Mouse (Mus musculus) left cerebral cortex, postnatal 25 days (tissue): ENCODE results near the gene Armc7. TPM values are rescaled to one million over a fixed set of nuclear protein-coding genes. Genes with fewer than 3 reads are reported as not detected.
"Not testable (repeated sequence)": the region's sequence is repeated elsewhere in the genome, so short reads cannot be mapped to it uniquely, and the experiment has no call there.

Experiments
- DNase-seq, 2 experiments: peaks; one replicate each; pipeline ENCODE4 v3.0.0; 2022; ENCODE audit warnings: low spot score in 2 of 2, mixed read lengths in 1 of 2
- intact Hi-C: fragments of 180-260 bp; cut with DNase I; formaldehyde crosslinking; loops from one replicate; pipeline ENCODE4 v1.15.1; 2025
- total RNA-seq, 2 experiments: library from RNA; stranded (reverse); gene quantifications; 2 replicates each; pipeline ENCODE4 v1.2.3; 2021

Gene Armc7
- total RNA-seq, 2 experiments from 2014 or later: 12.5 to 12.8 TPM

DNA sequence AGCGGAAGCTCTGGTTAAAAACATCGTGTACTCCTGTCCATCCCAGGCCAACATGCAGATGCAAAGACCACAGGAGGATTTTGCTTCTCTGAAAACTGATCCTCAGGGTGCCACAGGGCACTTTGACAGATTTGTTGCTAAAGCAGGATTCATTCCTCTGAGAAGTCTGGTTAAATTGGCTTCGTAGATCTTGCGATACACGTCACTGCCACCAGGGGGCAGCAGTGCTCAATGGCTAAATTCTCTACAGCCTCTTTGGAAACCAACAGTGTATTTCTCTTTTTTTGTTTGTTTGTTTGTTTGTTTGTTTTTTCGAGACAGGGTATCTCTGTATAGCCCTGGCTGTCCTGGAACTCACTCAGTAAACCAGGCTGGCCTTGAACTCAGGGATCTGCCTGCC lies 8.3 kb downstream of the Armc7 start:
- peak; percentile 68 to 82 for DNase-seq
- intact Hi-C loops: no loop called here

- no peak for DNase-seq
- intact Hi-C loops: no loop called here
Measured at GRCm38 (mm10) chr11:115485155-115485554, 9.7 kb downstream of the Armc7 start.

DNA sequence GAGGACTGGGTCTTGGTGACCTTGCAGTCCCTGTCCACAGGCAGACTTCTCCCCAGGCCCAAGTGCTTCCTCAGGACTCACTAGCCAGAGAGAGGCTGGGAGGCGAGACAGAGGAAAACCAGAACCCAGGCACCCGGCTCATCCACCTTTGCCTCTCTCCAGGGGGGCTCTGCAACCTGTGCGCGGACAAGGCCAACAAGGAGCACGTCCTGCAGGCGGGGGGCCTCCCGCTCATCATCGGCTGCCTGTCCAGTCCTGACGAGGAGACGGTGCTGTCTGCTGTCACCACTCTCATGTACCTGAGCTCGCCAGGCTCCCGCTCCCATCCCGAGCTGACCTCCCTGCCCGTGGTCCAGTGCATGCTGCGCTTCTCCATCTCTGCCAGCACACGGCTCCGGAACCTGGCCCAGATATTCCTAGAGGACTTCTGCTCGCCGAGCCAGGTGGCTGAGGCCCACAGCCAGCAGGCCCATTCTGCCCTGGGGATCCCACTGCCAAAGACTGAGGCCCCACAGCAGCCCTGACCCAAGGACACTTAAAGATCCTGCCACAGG lies 13.2 kb downstream of the Armc7 start:
- intact Hi-C loops: no loop called here
- no peak for DNase-seq

DNA sequence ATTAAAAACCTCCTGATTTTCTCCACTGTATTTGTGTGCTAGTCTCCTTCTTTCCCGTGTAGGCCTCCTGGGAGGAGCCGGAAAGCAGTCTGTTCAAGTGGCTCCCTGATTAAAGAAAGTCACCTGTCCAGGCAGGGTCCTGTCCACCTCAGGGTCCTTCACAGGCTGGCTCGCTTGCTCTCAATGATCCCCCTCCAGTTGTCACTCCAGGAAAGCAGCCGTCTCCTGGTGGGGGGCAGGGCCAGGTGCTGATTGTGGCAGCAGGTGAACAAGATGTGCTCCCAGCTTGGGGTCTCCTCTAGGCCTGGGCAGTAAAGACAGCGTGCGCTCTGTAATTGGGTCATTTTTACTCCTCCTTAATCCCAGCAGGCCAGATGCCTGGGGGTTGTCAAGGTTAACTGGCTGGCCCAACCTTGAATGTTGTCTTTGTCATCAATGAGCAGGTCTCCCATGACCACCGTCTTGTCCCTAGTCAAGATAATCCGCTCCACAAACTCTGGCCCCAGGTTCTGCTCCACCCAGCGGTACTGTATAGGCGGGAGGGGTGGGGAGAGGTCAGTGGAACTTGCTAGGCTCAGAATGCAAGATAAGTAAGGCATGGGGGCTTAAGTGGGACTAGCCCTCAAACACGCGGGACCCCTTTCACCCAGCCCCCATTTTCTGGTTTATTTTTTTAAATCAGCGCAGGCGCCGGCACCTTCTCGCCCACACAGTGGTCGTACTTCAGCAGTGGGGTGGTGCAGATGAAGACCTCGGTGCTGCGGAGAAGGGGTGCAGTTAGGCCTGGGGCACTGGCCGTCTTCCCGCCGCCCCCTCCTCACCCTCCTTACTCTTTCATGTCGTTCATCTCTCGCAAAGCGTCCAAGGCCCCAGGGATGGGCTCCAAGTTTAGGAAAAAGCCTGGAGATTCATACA lies 15.2 kb downstream of the Armc7 start:
- no peak for DNase-seq
- intact Hi-C loops: loop anchor here (2.0 to 5.0 kb wide), 2 partner anchors 22 to 47 kb away; partner anchors contain the start of gene Sumo2

DNA sequence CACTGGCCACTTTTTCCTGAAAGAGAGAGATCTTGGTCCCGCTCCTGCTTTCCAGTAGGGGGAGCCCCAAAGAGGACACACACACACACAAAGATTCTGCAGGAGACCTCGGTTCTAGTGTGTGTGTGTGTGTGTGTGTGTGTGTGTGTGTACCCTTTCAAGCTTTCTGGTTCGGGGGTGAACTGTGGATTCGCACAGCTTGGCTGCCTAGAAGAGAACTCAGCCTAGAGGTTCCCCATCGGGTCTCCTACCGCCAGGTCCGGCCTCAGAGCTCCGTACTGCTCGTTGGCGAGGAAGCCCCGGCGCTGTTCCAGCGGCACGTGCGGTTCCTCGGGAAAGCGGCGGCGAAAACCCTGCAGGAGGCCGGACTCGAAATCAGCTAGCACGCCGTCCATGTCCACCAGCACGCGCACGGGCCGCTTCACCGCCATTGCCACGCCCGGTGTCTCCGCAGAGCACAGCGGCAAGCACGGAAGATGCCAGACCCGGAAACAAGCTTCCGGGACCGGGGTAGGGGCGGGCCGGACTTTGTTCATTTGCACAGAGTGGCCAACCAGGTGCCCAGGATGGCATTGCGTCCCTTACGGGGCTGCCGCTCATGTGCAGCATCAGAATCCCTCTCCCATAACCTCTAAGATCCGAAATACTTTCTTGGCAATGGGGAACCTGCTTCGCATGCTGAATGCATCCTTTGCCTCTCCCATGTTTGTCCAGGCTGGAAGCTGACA lies 16.1 kb downstream of the Armc7 start, which contains the start of gene Nt5c:
TSS of gene Nt5c (minus strand) at position 507 of the 728 bp plus-strand sequence.
- DNase-seq: peak; percentile 85 to 92
- intact Hi-C loops: loop anchor here (2.0 to 5.0 kb wide), 2 partner anchors 21 to 46 kb away; partner anchors contain the start of gene Sumo2

DNA sequence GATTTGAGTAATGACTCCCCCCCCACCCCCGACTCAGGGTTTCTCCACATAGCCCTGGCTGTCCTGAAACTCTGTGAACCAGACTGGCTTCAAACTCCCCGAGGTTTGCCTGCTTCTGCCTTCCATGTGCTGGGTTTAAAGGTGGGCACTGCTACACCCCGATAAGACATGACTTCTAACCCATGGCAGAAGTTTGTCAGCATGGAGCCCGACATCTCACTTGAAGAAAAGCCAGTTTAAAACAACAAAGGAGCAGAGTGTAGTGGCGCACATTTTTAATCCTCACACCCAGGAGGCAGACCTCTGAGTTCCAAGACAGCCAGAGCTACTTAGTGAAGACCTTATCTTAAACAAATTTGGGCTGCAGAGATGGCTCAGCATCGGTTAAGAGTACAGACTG lies 16.9 kb downstream of the Armc7 start:
- DNase-seq: no peak
- intact Hi-C loops: loop anchor here (5.0 kb wide), 1 partner anchor 45 kb away; the partner anchor contains the start of gene Sumo2

GRCm38 (mm10) chr11:115496559-115496958 lies 21.1 kb downstream of the Armc7 start:
- DNase-seq, intact Hi-C loops: not testable (repeated sequence)

GRCm38 (mm10) chr11:115502636-115503035 lies 27.2 kb downstream of the Armc7 start:
- intact Hi-C loops: no loop called here
- no peak for DNase-seq

DNA sequence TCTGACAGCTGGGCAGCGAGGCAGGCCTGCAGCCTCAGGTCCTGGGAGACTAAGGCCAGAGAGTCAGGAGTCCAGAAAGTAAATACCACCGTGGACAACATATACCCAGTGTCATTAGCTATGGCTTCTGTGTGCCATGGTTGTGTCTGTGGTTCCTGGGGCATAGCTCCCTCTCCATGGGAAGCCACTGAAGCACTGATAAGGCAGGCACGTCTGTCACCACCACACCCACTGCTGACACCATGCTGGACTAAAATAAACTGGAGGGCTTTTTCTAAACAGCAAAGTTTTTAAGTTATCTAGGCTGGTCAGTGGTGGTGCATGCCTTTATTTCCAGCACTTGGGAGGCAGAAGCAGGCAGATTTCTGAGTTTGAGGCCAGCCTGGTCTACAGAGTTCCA lies 31.1 kb downstream of the Armc7 start:
- no peak for DNase-seq
- intact Hi-C loops: no loop called here

GRCm38 (mm10) chr11:115508061-115508460 lies 32.6 kb downstream of the Armc7 start:
- intact Hi-C loops: no loop called here
- no peak for DNase-seq

DNA sequence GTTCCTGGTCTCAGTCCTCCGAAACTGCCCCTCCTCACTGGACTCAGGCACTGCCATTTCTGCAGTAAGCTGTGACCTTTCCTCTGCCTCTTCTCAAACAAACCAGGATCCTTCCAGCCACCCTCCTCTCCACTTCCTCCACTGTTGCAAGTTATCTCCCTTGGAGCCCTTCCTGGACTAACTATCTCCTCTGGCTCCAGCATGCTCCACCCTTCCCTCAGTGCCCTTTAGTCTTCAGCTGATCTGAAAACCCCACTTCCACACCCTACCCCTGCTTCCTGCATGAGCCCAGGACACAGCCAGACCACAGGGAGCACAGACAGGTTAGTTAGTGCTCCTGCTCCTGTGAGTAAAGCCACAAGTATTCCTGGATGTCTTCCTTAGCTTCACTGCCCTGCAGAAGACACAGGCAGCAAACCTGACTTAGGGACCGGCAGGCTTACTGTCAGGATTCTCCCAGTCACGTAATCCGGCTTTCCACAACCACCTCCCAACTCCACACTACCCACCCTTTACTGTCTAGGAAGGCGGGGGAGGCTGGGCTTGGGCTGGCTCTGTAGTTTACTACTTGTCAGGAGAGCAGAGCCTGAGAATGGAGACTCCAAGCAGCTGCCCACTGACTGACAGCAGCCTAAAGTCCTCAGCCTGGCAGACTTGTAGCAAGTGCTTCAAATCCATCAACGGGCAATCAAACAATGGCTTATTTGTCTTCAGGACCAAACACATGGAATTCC lies 34.5 kb downstream of the Armc7 start:
- intact Hi-C loops: no loop called here
- peak in 1 of 2 experiments; percentile 63 for DNase-seq

DNA sequence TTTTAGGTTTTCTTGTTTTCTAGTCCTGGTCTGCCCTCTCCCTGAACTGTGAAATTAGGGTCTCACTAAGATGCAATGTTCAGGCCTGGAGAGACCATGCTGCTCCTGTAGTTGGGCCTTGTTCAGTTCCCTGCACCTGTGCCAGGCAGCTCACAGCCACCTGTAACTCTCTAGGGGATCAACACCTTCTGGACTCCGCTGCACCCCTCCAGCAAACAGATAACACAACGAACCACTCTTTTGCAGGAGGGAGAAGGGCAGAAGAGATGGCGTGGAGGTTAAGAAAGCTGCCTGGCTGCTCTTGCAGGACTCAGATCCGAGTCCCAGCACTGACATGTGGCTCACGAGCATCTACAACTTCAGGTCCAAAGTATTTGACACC lies 35.0 kb downstream of the Armc7 start:
- no peak for DNase-seq
- intact Hi-C loops: no loop called here

DNA sequence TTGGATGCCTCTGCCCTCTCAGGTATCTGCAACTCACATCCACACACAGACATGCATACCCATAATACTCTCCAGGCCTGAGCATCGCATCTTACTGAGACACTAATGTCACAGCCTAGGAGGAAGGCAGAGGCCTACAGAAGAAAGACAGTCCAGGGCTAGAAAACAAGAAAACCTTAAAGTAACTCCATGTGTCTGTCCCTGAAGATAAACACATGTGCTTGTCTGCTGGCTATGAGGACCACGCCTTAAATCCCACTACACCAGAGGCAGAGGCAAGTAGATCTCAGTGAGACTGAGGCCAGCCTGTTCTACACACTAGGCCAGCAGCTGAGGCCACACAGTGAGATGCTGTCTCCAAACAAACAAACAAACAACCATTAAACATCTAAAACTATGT lies 35.7 kb downstream of the Armc7 start:
- intact Hi-C loops: no loop called here
- no peak for DNase-seq

GRCm38 (mm10) chr11:115512004-115512403 lies 36.5 kb downstream of the Armc7 start:
- DNase-seq: no peak
- intact Hi-C loops: loop anchor here (2.0 kb wide), 1 partner anchor 21 kb away; the partner anchor contains the start of gene Nt5c

- DNase-seq: no peak
- intact Hi-C loops: loop anchor here (2.0 kb wide), 1 partner anchor 22 kb away; the partner anchor contains the start of gene Nt5c
Measured at GRCm38 (mm10) chr11:115512407-115513183, 37.1 kb downstream of the Armc7 start.

- DNase-seq: peak in 1 of 2 experiments; percentile 66
- intact Hi-C loops: loop anchor here (2.0 kb wide), 1 partner anchor 23 kb away; the partner anchor contains the start of gene Nt5c
Measured at GRCm38 (mm10) chr11:115513271-115514237, 38.1 kb downstream of the Armc7 start.

- intact Hi-C loops: no loop called here
- peak; percentile 97 to 98 for DNase-seq
Measured at GRCm38 (mm10) chr11:115514238-115514663, 38.8 kb downstream of the Armc7 start, which contains the start of gene Jpt1. Gene Jpt1, minus strand, starts transcription at chr11:115514387.
